Mouse (Mus musculus): ENCODE data around the gene Eif1ax.

DNA sequence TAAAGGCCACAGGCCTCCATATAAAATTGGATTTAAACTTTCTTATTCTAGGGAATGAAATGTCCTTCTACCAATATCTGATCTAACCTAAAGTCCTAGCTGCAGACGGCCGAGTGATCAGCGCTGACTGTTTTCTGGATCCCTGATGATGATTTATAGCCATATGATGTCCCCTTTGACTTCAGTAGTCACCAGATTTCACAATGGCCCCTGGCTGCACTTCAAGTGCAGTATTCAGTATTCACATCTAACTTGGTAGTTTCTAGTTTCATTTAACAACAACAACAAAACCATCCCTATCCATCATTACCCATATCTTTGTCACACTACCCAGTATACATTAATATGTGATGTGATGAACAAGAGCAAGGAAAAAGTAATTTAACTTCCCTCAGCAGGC lies 7.5 kb upstream of the Eif1ax start:
- TF ChIP-seq CTCF (conservative IDR thresholded peaks at IDR 0.05; ENCODE audit: insufficient read depth, insufficient read length, low read depth, low read length) (no peak), POLR2A (IDR thresholded peaks at IDR 0.05; ENCODE audit: low read depth, low read length) (no peak)

All from kidney, adult 2 months (tissue).